Mouse (Mus musculus) kidney, postnatal 14 days (tissue): ENCODE measurements at regions not wholly inside any gene's neighbourhood (a gene's known extent, or its start where the extent isn't known, plus 50 kb on each side); places are given as distances from the start of the nearest gene placed in this dataset.

Experiments used
- DNase-seq: peaks from one replicate; pipeline ENCODE4 v3.0.0; 2022; ENCODE audit warnings: mixed read lengths

DNA sequence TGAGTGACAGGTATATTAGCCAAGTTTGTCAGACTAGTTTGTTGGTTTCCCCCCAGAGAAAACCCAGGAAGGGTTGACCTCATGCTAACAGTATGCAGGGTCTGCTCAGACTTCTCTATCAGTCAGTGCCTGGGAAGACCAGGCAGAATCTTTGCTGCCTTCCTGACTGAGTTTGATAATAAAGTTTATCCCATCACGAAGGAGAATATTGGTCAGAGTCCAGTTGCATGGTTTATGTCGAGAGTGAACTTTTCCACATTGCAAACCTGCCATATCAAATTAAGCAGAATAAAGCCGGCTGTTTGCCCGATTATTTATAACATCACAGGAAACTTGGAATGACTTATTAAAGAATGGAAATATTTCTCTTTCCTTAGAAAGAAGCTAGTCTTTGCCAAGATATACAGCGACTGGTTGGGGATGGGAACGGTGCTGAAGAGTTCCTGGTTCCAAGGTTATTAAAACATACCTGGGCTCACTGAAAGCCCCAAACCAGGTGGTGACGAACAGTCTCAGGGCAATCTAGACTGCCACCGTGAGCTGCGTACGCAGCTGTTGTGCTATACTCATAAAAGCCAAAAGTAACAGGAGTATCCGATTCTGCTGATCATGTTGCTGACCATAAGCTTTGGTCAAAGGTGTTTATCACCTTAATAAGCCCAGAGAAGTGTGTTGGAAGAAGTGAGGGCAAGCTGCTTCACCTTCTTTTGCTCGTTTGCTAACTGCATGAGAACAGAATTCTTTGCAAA is 1536.7 kb upstream of the Flrt2 start:
- DNase-seq, result peak; percentile 29

DNA sequence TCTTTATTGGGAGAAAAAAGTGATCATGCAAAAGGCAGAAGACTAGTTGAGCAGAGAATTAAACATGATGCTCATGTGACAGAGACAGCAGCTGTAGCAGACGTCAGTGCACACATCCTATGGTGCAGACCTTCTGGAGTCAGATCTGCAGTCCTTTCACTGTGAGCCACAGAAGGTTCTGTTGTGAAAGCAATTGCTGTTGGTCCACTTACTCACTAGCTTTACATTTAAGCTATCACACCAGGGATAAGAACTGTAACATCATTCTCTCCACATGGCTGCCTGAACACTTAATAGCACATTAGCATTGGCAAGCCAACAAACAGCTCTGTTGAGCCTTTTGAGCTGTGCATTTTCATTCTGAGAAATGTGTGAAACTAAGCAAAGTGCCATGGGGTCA is 1509.7 kb upstream of the Flrt2 start:
- no peak for DNase-seq

DNA sequence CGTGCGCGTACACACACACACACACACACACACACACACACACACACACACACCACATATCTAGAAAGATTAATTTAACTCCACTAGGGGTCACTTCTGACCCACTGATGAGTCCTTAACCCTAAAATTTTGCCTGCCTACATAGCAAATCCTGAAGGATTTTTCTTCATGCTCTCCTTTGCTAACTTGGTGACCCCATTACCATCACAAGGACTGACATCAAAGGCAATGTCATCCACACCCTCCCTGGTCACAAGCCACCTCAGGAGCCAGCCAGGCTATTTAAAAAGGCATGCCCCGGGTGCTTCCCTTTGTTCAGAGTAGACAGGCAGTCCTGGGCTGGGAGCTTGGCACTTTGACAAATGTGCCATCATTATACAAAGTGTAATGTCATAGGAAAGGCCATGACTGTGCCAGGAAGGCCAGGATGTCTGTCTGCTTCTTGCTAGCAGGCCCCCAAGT is 1501.4 kb upstream of the Flrt2 start:
- DNase-seq, result peak; percentile 82

DNA sequence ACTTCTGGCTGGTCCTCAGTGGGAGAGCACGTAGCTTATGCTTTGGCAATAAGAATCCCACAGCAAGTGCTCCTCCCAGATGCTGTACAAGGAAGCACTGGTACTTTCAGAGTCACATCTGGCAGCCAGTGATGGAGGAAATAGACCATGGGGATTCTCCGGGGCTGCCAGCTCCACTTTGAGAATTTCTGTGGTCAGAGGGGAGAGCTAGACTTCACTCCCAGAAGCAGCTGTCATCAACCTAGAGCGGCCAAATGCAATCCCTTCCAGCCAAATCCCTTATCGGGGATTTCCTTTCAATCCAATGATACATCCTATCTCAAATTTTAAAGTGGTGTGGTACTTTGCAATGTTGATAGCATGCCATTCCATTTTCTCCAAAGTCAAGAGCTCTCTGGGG is 1474.1 kb upstream of the Flrt2 start:
- no peak for DNase-seq

DNA sequence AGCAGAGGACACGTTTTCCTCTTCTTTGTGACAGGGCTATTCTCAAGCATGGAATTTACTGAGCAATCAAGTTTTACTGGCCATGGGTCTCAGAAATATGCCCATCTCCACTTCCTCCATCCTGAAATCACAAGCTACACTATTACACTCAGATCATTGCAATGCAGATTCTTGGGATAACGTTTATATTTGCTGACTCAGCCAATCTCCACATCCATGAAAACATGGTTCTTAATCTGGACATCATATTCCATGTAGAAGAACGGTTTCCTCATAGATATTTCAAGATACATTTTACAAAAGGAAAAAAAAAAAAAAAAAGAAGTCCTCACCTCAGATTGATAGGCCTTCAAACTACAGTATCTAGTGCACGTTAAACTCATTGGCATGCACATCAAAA is 1462.1 kb upstream of the Flrt2 start:
- no peak for DNase-seq

DNA sequence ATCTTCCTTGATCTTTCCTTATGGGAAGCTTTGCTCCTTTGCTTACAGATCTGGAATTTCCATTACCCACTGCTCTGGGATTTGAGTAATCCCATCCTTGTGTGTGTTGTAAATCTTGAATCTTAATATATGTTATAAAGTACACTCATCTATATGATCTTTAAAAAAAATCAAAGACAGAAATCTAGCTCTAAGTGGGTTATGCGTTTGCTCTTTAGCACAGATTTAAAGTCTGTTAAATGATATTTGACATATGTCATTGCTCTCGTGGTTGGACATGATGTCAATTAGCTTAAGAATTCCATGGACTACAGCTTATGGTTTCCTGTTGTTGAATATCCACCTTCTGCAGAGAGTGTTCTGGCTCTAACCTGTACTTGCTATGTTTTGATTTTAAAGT is 1446.7 kb upstream of the Flrt2 start:
- DNase-seq, result no peak

- no peak for DNase-seq
Observed at GRCm38 (mm10) chr12:94247362-94247761, 1444.7 kb upstream of the Flrt2 start.

GRCm38 (mm10) chr12:94252957-94253633 is 1438.9 kb upstream of the Flrt2 start:
- no peak for DNase-seq

GRCm38 (mm10) chr12:94280946-94281345 is 1411.1 kb upstream of the Flrt2 start:
- DNase-seq, result peak; percentile 33

DNA sequence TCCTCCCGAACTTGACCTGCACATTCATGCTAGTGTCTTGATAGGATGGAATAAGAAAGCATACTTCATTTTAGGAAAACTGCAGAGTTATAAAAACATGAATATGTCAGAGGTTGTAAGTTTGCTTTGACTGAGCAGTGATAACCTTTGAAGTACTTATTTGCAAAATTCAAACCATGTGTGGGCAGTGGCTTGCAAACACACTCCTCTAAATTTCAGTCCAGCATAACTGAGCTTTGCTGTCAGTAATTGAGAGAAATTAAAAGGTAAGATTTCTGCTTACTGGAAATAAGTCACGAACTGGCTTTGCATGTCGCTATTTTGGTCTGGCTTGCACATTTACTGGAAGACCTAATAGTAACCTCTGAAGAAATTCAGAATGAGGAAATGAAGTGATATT is 1409.1 kb upstream of the Flrt2 start:
- no peak for DNase-seq

GRCm38 (mm10) chr12:94283572-94283971 is 1408.5 kb upstream of the Flrt2 start:
- no peak for DNase-seq

GRCm38 (mm10) chr12:94297864-94298263 is 1394.2 kb upstream of the Flrt2 start:
- no peak for DNase-seq

GRCm38 (mm10) chr12:94332351-94332750 is 1359.7 kb upstream of the Flrt2 start:
- peak; percentile 8 for DNase-seq

- DNase-seq, result no peak
Observed at GRCm38 (mm10) chr12:94334671-94335070, 1357.4 kb upstream of the Flrt2 start.

GRCm38 (mm10) chr12:94349623-94350156 is 1342.3 kb upstream of the Flrt2 start:
- DNase-seq, result no peak

- DNase-seq, result no peak
Observed at GRCm38 (mm10) chr12:94364269-94364668, 1327.8 kb upstream of the Flrt2 start.

GRCm38 (mm10) chr12:94399991-94400390 is 1292.0 kb upstream of the Flrt2 start:
- DNase-seq, result no peak

GRCm38 (mm10) chr12:94420918-94421317 is 1271.1 kb upstream of the Flrt2 start:
- peak; percentile 76 for DNase-seq

DNA sequence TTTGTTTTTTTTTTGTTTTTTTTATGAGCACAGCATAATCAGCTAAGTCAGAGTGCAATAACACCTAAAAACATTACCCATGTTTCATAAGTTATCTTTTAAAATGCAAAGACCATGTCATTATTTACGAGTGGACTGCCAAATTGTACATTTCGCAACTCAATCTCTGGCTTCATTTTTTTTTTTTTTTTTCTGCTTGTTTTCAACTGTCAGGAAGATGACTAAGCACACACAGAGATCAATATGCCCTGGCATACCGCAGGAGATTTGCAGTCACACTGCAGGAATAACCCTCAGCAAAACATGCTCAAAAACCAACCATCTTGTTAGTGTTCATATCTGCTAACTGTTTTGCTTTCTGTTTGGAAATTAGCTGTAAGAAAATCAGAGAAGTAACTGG is 1270.3 kb upstream of the Flrt2 start:
- DNase-seq, result no peak

GRCm38 (mm10) chr12:94424340-94424981 is 1267.6 kb upstream of the Flrt2 start:
- peak; percentile 24 for DNase-seq

DNA sequence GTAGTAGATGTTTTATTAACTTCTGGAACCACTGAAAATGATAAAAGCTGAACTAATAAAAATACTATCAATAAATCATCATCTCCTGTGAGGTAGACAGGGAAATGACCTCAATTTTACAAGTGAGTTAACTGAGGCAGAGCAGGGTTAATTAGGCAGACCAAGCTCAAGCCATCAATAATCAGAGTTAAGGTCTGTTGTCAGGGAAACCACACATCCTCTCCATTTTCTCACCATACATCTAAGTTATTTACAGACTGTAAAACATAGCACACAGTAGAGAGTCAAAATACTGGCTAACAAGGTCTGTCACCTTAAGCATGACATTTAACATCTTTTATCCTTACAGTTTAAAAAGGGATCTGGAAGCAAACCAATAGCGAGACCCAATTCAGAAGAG is 1242.5 kb upstream of the Flrt2 start:
- DNase-seq, result no peak

DNA sequence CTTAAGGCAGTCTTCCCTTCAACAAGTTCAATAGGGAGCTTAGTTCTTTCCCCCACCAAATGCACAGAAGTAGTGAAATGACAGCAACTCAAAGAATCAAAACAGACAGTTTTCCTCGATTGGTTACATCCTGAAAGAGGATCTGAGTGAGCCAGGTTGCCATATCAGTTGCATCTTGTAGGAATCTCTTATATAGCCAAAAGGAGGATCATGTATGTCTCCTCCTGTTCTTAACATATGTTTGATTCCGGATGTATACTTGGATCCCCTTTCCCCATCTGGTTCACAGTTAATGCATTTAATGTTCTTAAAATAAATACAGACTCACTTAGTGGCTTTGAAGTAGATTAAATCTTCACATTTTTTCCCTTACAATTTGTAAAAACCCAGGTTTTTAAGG is 1224.0 kb upstream of the Flrt2 start:
- DNase-seq, result no peak

DNA sequence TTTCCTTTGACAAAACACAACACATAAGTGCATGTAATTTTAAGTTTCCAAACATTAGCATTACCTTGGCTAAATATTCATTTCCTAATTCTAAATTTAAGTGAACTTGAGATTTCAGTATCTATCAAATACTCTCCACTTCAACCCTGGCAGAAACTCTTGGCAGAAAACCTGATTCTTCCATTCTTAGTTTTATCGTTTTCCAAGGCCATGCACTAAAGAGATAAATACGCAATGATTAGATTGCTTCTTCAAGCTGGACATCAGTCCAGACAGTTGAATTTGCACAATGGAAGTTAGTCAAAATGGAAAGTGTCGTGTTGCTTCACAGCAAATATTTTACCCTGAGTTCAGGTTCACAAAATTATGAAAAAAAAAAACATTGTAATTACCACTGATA is 1223.4 kb upstream of the Flrt2 start:
- DNase-seq, result no peak

DNA sequence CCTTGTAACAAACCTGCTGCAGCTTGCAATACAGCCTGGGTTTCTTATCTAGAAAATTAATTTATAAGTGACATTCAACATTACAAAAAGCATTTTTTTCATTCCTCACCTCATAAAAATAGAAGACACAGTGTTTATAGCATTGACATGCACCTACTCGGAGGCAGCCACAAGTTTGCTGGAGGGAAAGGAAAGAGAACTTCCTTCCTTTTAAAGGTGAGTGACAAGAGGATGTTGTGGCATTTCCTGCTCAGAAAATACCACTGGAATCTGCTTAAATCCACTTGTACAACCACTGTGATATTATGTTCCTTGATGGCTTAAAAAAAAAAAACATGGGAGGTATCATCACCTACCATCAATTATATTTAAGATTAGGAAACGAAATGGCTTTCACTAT is 1222.2 kb upstream of the Flrt2 start:
- no peak for DNase-seq
